Mouse (Mus musculus) ES-Bruce4 (cell line): ENCODE results near the gene Olfr1198. TPM values are rescaled to one million over a fixed set of nuclear protein-coding genes. Genes with fewer than 3 reads are reported as not detected.

ENCODE experiments used
- H3K27ac ChIP-seq: 2 replicates; pipeline ENCODE4 v1.5.1; 2012; ENCODE audit warnings: low read length, inconsistent platforms; ENCODE audit not compliant: insufficient read depth
- H3K27me3 ChIP-seq: 2 replicates; pipeline ENCODE4 v1.6.1; 2012; ENCODE audit warnings: mild to moderate bottlenecking, low read length, inconsistent platforms; ENCODE audit not compliant: control insufficient read depth, poor library complexity, insufficient read depth, severe bottlenecking
- H3K36me3 ChIP-seq: 2 replicates; pipeline ENCODE4 v1.6.1; 2012; ENCODE audit warnings: inconsistent platforms, mild to moderate bottlenecking, low read length, moderate library complexity; ENCODE audit not compliant: control insufficient read depth, poor library complexity, insufficient read depth, severe bottlenecking
- H3K4me1 ChIP-seq: one replicate; pipeline ENCODE4 v1.8.1; 2011; ENCODE audit warnings: low read length; ENCODE audit not compliant: control insufficient read depth, insufficient read depth
- H3K4me3 ChIP-seq: 2 replicates; pipeline ENCODE4 v1.5.1; 2011; ENCODE audit warnings: low read depth, mild to moderate bottlenecking, low read length
- H3K9ac ChIP-seq: 2 replicates; pipeline ENCODE4 v1.6.1; 2012; ENCODE audit warnings: low read depth, mild to moderate bottlenecking, inconsistent platforms; ENCODE audit not compliant: poor library complexity, severe bottlenecking
- H3K9me3 ChIP-seq: replicated peaks from 2 replicates; pipeline ENCODE4 v1.6.1; 2012; ENCODE audit warnings: mild to moderate bottlenecking, low read length, inconsistent platforms; ENCODE audit not compliant: control insufficient read depth, poor library complexity, insufficient read depth, severe bottlenecking
- CTCF ChIP-seq: IDR thresholded peaks from one replicate; pipeline ENCODE4 v1.8.1; 2011; ENCODE audit warnings: low read depth, low read length
- EP300 ChIP-seq: IDR thresholded peaks from 2 replicates; pipeline ENCODE4 v1.6.1; 2011; ENCODE audit warnings: low read depth, low read length; ENCODE audit not compliant: insufficient read depth
- POLR2A ChIP-seq: IDR thresholded peaks from one replicate; pipeline ENCODE4 v1.8.1; 2011; ENCODE audit warnings: low read length; ENCODE audit not compliant: insufficient read depth
- polyA plus RNA-seq: library from polyadenylated mRNA; stranded (reverse); fragments of >200 nt; gene quantifications from 2 replicates; pipeline ENCODE4 v1.2.4, GENCODE M21; 2011; ENCODE audit warnings: low read depth; ENCODE audit not compliant: missing spikeins, insufficient read depth, insufficient read length

Gene Olfr1198
- 0.25 and 0.43 TPM in 2 replicates for polyA plus RNA-seq

DNA sequence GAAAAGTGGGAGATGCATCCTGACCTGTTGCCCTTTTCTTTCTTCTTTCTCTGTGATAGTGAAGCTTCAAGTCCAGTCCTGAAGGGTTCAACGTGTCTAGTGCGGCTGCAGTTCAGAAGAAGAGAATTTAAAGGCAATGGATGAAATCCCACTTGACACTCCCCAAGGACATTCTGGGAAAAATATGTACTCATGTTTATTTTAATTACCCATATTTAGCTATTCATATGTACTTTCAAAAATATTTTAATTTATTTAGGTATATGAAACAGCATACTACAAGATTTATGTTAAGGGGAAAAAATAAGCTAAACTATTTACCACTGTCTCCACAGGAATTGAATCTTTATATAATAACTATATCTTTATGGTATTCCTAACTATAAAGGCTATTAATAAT is at the start of gene Olfr1198:
Olfr1198 (minus strand) TSS at position 101 of the 400 bp plus-strand sequence.
- no peaks in the 10 kb centered on the region for H3K36me3 ChIP-seq
- no peak within 1 kb of the TSS for H3K4me3 ChIP-seq
- no peak within 1 kb of the TSS for H3K27ac ChIP-seq
- TF ChIP-seq CTCF = no peak
- TF ChIP-seq POLR2A = no peak
- no peak for TF ChIP-seq EP300
- H3K9me3 ChIP-seq = no peaks in the 10 kb centered on the region
- H3K9ac ChIP-seq = no peak within 1 kb of the TSS
- no peaks in the 10 kb centered on the region for H3K27me3 ChIP-seq
- no peaks in the 10 kb centered on the region for H3K4me1 ChIP-seq

DNA sequence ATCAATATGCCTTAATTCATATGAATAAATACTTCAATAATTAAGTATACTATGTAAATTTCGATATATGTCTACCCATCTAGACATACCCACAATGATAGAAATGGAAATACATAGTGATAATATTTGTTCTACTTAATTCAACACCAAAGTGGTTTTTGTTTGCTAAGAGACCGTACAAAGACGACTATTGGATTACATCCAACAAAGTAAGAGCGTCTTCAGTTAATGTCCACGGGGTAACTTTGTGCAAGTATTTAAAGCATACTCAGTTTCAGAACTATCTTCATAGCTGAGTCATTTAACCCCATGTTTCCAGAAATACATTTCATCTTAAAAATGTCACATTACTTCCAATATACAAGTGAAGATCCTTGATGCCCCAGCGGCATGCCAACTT is 41.6 kb upstream of the Olfr1198 start, which contains the start of gene Olfr1201:
Olfr1201 (plus strand) TSS at position 301 of the 400 bp plus-strand sequence.
- TF ChIP-seq POLR2A (no peak), CTCF (no peak), EP300 (no peak)
- Histone ChIP-seq H3K9ac (no peak within 1 kb of the TSS), H3K27me3 (no peaks in the 10 kb centered on the region), H3K9me3 (no peaks in the 10 kb centered on the region), H3K27ac (no peak within 1 kb of the TSS), H3K4me3 (no peak within 1 kb of the TSS), H3K36me3 (no peaks in the 10 kb centered on the region), H3K4me1 (no peaks in the 10 kb centered on the region)

DNA sequence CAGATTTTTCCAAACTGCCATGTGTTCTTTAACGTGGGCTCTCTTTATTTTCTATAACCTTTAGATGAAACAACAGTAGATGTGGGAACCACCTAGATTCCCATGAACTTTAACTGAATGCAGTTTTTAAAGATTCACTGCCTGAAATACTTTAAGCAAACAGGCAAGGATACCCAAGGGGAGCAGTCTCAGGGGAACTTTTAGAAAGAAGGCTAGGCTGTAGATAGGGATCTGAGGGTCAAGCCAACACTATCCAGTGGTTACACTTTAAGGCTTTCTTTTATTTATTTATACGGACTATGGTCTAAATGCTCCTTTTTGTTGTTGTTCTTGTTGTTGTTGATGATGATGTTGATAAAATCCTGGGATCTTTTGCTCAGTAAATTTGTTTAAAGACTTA is 19.2 kb upstream of the Olfr1198 start, which contains the start of gene Olfr1200:
Olfr1200 (minus strand) TSS at position 101 of the 400 bp plus-strand sequence.
- Histone ChIP-seq H3K27ac (no peak within 1 kb of the TSS), H3K27me3 (no peaks in the 10 kb centered on the region), H3K4me3 (no peak within 1 kb of the TSS), H3K36me3 (no peaks in the 10 kb centered on the region), H3K9ac (no peak within 1 kb of the TSS), H3K9me3 (no peaks in the 10 kb centered on the region), H3K4me1 (no peaks in the 10 kb centered on the region)
- TF ChIP-seq EP300 (no peak), POLR2A (no peak), CTCF (no peak)

DNA sequence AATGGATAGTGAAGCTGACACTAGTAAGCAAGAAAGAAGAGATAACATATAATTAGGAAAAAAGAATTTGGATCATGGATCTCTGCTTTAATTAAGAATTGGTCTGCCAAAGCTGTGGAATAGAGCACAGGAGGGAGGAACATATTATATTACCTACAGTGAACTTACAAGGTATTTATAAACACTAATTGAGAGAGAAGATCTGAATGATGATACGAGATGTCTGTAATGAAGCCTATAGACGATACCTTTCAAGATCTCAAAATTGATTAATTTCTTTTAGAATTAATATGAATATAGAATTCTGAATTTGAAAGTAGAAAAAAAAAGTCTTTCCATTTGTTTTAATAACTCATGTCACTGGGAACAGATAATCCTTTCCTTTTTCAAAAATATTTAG is 9.2 kb upstream of the Olfr1198 start, which contains the start of gene Olfr1199:
Olfr1199 (minus strand) TSS at position 101 of the 400 bp plus-strand sequence.
- TF ChIP-seq CTCF (no peak), EP300 (no peak), POLR2A (no peak)
- no peaks in the 10 kb centered on the region for H3K4me1 ChIP-seq

DNA sequence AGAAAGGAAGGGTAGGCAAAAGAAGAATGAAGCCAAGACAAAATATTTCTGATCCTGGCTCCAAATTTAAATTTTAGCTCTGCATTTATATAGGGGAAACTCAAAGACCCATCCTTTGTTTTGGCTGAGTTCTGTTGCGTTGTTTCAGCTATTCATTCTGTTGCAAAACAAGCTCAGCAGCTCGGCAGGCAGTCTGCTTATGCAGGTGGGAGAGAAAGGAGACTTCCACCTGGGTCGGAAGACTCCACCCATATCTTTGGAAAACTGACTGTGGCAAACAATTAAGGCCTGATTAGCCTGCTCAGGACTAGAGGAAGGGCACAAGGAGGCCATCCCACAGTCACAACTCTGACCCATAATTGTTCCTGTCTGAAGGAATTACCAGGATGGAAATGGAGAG is 7.8 kb downstream of the Olfr1198 start:
- Histone ChIP-seq H3K4me1 (no peaks in the 10 kb centered on the region), H3K9ac (no peak overlapping the region), H3K4me3 (no peak overlapping the region), H3K27ac (no peak overlapping the region), H3K9me3 (peaks cover 6% of the 10 kb centered on the region), H3K27me3 (no peaks in the 10 kb centered on the region), H3K36me3 (no peaks in the 10 kb centered on the region)
- TF ChIP-seq EP300 (no peak), CTCF (no peak), POLR2A (no peak)

More for the DNA sequence above, 9.2 kb upstream of the Olfr1198 start, which contains the start of gene Olfr1199:
- no peak within 1 kb of the TSS for H3K27ac ChIP-seq
- no peaks in the 10 kb centered on the region for H3K27me3 ChIP-seq
- no peaks in the 10 kb centered on the region for H3K36me3 ChIP-seq
- no peaks in the 10 kb centered on the region for H3K9me3 ChIP-seq
- no peak within 1 kb of the TSS for H3K4me3 ChIP-seq
- no peak within 1 kb of the TSS for H3K9ac ChIP-seq

DNA sequence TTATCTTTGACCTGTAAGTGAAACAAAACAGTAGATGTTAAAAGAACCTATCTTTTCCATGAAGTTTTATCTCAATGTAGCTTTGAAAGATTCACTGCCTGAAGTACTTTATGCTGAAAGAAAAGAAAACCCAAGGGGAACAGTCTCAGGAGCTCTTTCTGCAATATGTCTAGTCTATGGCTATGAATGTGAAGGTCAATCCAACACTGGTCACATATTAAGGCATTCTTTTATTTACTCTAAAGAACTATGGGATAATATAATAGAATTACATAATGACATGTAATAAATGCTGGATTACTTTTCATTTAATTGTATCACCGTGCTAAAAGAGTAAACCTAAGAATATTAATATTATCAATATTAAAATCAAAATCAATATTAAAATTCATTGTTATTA is 18.9 kb downstream of the Olfr1198 start, which contains the start of gene Olfr1197:
Olfr1197 (minus strand) TSS at position 101 of the 400 bp plus-strand sequence.
- no peak within 1 kb of the TSS for H3K27ac ChIP-seq
- no peak within 1 kb of the TSS for H3K4me3 ChIP-seq
- H3K9me3 ChIP-seq = no peaks in the 10 kb centered on the region
- no peaks in the 10 kb centered on the region for H3K4me1 ChIP-seq
- H3K27me3 ChIP-seq = no peaks in the 10 kb centered on the region
- H3K36me3 ChIP-seq = no peaks in the 10 kb centered on the region
- TF ChIP-seq EP300 (no peak), POLR2A (no peak), CTCF (no peak)
- H3K9ac ChIP-seq = no peak within 1 kb of the TSS
